Mouse (Mus musculus): ENCODE data around the gene Gnaq. TPM values are rescaled to one million over a fixed set of nuclear protein-coding genes. Genes with fewer than 3 reads are reported as not detected.

Gnaq gene
- total RNA-seq, 1 experiment from 2014 or later: 65.7 TPM

GRCm38 (mm10) chr19:16319986-16320385 lies 187.4 kb downstream of the Gnaq start:
- no peak for DNase-seq

- DNase-seq: no peak
These were observed 190.4 kb downstream of the Gnaq start for GRCm38 (mm10) chr19:16322986-16323385.

- DNase-seq: no peak
These were observed 191.6 kb downstream of the Gnaq start for GRCm38 (mm10) chr19:16324239-16324638.

GRCm38 (mm10) chr19:16325911-16326310 lies 193.3 kb downstream of the Gnaq start:
- DNase-seq: peak; percentile 30

GRCm38 (mm10) chr19:16327401-16328073 lies 194.9 kb downstream of the Gnaq start:
- DNase-seq: no peak

- peak; percentile 84 for DNase-seq
These were observed 195.6 kb downstream of the Gnaq start for GRCm38 (mm10) chr19:16328074-16328850.

GRCm38 (mm10) chr19:16329056-16329455 lies 196.4 kb downstream of the Gnaq start:
- DNase-seq: no peak

GRCm38 (mm10) chr19:16329648-16330047 lies 197.0 kb downstream of the Gnaq start:
- no peak for DNase-seq

- DNase-seq: no peak
These were observed 197.5 kb downstream of the Gnaq start for GRCm38 (mm10) chr19:16330161-16330560.

- DNase-seq: no peak
These were observed 198.4 kb downstream of the Gnaq start for GRCm38 (mm10) chr19:16331047-16331446.

- no peak for DNase-seq
These were observed 205.4 kb downstream of the Gnaq start for GRCm38 (mm10) chr19:16337866-16338530.

- DNase-seq: no peak
These were observed 207.4 kb downstream of the Gnaq start for GRCm38 (mm10) chr19:16339954-16340586.

- DNase-seq: no peak
These were observed 210.1 kb downstream of the Gnaq start for GRCm38 (mm10) chr19:16342702-16343101.

GRCm38 (mm10) chr19:16345516-16345915 lies 212.9 kb downstream of the Gnaq start:
- DNase-seq: no peak

- DNase-seq: no peak
These were observed 214.4 kb downstream of the Gnaq start for GRCm38 (mm10) chr19:16347037-16347436.

GRCm38 (mm10) chr19:16353701-16354136 lies 221.1 kb downstream of the Gnaq start:
- DNase-seq: no peak

GRCm38 (mm10) chr19:16358148-16358547 lies 225.5 kb downstream of the Gnaq start:
- DNase-seq: no peak

- peak; percentile 56 for DNase-seq
These were observed 226.3 kb downstream of the Gnaq start for GRCm38 (mm10) chr19:16358905-16359304.

- no peak for DNase-seq
These were observed 233.9 kb downstream of the Gnaq start for GRCm38 (mm10) chr19:16366465-16367063.

GRCm38 (mm10) chr19:16367218-16367617 lies 234.6 kb downstream of the Gnaq start:
- no peak for DNase-seq

- no peak for DNase-seq
These were observed 239.0 kb downstream of the Gnaq start for GRCm38 (mm10) chr19:16371680-16372079.

All from adrenal gland, postnatal 25 days (tissue).